Mouse (Mus musculus) common myeloid progenitor, adult 5-6 weeks (primary cell): ENCODE results near the gene Dyrk2. TPM values are rescaled to one million over a fixed set of nuclear protein-coding genes. Genes with fewer than 3 reads are reported as not detected.

Experiments
- ATAC-seq: replicated peaks from 2 replicates; pipeline ENCODE4 v1.8.0; 2016; ENCODE audit warnings: low read depth, mild to moderate bottlenecking, moderate TSS enrichment, inconsistent platforms; ENCODE audit not compliant: poor library complexity, severe bottlenecking
- total RNA-seq: library from RNA; stranded (forward); fragments of 200-1000, 187-1606 nt; gene quantifications from 2 replicates; pipeline ENCODE4 v1.2.3, GENCODE M21; 2017

Dyrk2 gene
- total RNA-seq, 1 experiment from 2014 or later = 18.7 TPM

DNA sequence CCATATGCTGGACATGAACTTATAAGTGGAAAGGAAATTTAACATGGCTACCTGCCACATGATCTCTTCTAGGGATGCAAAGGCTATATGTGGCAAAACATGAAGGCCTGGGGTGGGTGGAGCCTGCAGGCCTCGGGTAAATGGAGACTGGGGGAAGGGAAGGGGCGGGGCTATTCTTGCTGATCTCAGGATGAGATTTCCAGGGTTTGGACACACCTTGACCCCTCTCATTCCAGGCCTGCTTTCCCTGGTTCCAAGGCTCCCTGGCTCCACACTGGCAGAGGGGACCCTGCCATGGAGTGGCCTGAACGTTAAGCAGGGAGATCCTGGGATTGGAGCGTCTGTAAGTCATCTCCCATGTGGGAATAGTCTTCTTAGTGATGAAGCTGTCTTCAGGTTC, 21.5 kb downstream of the Dyrk2 start:
- ATAC-seq = no peak

DNA sequence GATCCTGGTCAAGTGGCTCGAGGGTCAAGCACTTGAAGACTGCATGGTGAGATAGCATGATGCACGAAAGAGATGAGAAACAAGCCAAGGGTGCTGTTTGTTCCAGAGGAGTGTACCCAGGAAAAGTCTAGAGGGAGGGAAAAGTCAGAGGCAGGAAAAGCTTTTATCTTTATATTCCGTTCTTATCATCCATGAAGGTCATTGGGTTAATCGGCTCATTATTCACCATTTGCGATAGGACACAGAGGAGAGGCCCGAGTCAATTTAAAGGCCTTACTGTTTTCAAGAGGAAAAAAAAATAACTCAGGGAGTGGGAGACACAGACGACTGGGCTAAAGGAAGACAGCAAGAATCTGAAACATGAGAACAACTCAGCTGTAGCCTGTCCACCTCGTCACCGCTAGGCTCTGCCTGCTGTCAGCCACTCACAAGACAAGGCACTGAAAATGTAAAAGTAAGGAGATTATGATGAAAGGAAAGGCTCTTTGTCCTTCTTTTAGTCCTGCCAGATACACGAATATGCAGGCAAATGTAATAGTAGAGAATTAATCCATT, 22.9 kb downstream of the Dyrk2 start:
- ATAC-seq = no peak

DNA sequence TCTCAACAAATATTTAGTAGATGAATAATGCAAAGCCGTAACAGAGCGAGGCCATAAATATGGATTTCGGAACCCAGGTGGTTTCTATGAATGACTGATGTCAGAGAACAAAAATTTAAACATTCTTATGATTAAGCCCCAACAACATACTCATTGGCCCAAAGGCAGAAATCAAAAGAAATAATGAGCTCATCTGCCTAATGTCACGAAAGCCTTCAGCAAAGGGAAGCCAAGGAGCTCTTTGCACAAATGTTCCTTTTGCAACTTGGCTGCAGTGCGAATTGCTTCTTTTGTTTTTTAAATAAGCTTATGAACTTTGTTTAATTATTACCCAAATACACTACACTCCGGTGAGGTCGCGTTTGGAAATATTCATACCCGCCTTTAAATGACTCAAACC, 29.4 kb downstream of the Dyrk2 start:
- ATAC-seq = no peak

DNA sequence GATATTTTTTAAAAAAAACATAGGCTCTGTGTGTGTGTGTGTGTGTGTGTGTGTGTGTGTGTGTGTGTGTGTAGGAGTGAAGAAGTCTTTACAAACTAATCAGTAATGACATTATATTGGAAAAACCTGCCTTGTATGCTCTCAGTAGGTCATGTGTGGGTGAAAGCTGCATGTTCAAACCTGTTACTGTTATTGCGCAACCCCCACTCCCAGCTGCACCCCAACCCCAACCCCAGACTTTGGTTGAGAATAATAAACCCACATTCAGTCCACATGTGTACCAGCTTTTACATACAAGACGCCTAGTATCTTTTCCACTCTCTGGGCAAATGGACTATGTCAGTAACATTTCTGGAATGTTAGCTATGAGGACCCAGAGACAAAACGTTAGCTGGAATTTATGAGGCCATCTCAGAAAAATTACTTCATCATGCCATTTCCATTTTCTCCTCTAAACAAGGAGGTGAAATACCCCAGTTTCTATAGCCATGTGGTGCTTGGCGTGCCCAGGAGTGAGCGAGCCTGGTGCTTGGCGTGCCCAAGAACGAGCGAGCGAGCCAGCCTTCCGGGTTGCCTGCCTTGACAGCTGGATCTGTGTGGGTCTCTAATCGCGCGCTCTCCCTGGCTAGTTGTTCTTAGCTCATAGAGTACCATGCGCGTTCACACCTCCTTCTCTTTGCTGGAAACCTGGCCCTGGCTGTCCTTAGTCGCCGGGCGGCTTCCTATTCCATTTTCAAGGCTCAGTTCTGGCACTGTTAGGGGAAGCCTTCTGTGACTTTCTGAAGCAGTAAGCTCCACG, 30.5 kb downstream of the Dyrk2 start:
- peak; percentile 50; the same call in 1 of the 2 replicates for ATAC-seq

DNA sequence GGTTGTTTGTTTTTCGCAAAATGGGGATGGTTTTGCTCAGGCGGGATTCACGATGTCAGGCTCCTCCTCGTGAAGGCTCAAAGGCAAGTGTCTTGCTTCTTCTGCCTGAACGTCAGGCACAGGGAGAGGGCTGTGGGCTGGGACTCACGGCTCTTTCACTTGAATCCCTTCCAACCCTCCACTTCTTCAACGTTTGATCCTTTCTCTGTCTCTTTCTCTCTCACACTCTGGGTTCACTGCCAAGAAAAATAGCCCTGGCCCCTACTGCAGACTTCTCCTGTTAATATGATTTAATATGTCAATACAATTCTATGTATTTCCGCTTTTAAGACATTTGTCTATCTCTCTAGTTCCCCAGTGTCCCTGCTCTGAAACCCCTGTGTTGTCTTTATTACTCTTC, 32.4 kb downstream of the Dyrk2 start:
- ATAC-seq = no peak

DNA sequence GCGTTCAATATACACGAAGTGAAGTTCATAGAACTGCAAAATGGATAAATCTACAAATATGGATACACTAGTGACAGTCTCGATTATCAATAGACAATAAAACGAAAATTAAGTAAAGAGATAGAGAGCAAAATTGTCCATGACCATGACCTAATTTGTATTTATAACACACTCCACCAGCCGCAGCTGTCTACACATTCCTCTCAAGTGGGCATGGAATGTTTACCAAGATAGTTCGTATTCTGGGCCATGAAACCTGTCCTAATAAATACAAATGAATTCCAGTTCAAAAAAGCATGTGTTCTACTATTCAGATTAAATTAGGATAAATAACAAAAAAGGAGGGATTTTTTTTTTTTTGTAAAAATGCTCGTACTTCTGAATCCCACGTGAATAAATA, 38.8 kb downstream of the Dyrk2 start:
- ATAC-seq = no peak

DNA sequence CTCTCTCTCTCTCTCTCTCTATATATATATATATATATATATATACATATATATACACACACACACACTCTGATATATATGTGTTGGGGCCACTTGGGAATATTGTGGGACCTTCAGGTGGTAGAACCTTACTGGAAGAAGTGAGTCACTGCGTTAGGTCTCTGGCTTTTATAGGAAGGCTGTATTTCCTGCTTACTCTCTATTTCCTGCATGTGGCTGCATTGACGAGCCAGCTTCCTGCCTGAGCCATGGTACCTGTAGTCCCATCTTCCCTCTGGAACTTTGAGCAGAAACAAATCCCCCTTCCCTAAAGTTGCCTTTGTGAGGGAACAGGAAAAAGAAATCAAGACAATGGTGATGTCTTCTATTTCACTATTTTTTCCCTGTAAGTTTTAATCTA, 40.4 kb downstream of the Dyrk2 start:
- ATAC-seq = no peak

DNA sequence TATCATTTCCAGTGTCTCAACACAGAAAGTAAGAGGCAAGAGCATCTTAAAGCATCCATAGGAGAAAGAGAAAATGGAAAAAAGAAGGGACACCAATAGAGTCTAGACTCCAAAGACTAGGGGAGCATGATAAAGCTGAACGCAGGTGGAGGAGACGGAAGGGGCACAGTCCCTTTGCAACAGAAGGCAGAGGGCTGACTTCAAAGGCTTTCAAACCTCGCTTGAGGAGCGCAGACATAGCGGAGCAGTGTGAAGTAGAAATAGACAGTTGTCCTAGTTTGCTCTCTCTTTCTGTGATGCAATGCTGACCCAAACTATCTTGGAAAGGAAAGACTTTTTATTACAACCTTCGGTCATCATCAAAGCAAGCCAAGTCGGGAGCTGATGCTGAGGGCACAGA, 42.9 kb downstream of the Dyrk2 start:
- no peak for ATAC-seq

DNA sequence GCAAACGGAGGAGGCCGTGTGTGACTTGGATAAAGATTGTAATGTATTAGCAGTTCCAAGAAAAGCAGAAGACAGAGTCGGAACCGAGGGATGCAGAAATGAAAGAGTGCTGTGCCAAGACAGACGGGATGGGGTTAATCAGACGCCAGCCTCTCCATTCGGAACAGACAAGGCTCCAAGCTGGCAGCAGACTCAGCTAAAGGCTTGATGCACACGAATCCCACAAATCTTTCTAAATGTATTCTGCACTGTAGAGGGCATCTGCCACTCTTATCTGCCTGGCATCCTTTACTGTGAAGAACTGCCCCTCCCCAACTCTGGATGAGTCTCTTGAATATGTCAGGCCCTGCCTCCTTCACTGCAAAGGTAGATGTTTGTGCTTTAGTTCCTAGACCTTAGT, 45.2 kb downstream of the Dyrk2 start:
- no peak for ATAC-seq

DNA sequence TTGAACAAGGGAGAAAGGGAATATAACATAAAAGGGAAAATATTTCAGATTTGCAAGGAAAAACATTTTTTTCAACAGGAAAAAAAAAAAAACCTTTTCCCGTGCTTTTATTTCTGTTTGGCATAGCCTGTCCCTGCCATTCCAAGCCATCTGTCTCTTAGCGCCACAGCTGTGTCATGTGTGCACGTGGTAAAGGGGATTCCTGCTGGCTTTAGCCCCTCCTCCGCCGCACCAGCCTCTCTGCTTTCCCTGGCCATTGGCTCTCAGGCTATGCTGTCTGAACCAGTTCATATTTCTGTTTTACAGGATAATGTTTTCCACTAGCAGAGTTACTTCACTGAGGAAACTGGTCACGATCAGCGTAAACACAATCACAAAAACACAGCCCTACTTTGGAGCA, 49.1 kb downstream of the Dyrk2 start:
- no peak for ATAC-seq

DNA sequence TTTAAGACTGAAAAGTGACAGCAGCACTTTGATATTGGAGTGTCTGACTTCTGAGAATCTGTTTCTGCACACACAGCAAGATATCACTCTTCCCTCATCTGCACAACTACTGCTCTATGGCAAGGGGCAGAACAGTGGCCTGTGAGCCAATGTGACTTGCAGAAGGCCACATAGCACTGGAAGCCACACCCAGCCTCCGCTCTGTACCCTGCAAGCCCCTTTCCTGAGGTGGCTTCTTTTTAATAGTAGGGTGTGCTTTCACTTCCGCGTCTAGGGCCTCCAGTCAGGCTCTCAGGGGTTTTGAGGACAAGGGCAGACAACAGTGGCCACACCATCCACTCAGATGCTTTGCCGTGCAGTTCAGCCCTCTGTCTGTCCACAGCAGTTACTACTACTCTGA, 50.2 kb downstream of the Dyrk2 start:
- peak; percentile 90 for ATAC-seq

DNA sequence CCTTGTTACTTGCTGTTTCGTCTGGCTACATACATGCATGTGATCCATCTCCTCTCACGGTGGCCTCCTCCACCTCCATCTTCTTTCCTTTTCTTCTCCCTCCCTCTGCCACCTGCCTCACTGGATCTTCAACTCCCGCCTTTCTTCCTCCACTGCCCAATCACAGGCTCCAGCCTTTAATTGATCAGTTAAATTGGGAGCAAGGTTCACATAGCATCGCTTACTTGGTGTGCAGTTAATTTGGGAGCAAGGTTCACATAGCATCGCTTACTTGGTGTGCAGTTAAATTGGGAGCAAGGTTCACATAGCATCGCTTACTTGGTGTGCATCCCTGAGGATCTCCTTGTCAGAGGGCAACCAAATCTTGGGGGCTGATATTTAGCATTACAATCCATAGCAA, 52.9 kb downstream of the Dyrk2 start:
- no peak for ATAC-seq

DNA sequence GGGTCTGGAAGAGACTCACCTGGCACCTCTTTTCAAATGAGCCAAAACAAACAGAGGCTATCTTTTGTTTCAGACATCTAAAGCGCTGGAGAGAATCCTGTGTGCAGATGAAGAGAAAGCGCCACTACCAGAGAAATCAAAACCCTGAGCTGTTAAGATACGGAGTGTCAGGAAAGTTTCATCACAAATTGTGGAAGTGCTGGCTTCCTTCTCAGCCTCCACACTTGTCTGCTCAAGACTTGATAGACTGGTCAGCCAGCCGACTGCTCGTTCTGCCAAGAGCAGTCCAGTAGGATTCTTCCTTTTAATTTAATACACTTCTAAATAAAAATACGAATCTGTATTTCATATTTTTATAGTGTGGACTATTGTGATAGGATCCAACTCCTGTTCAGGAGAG, 58.1 kb downstream of the Dyrk2 start:
- peak; percentile 43 for ATAC-seq

DNA sequence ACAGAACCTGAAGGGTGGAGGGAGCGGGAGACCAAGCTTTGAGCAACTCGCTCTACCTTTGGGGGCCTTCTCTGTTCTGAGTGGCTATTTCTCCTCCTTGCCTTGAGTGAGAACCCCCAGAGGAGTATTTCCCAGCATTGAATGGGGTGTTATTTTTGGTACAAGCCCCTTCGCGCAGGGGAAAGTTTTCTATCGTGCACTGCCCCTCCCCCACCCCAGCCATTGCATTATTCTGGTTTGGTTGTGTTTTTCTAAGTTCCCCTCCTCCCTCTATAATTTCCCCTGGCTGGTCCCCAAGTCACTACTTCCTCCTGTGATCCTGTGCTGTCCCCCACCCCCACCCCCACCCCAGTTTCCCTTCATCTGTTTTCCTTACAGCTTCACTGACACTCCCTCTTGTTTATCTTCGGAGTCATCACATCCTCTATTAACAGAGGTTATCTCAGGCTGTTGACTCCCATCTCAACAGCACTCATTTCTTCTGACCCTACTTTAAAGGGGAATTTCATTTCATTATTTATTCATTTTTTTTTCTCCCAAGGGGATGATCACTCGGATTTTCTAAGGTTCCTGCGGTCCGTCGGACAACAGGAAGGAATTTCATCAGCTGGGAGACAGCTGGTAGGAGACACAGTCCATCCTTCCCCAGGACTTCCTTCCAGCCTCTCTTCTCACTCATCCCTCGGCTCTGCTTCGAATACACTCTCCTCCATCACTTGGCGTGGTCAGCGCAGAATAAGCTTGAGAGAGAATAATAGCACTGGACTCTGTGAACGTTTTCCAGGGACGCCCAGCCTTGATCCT, 58.9 kb downstream of the Dyrk2 start:
- ATAC-seq = peak; percentile 47
